Mouse (Mus musculus) c-Kit-positive CD71-negative TER-119-negative erythroid progenitor cells, embryonic 14.5 days (primary cell): Measurements from ENCODE around the gene Scnn1a.
"Not testable (repeated sequence)": the region's sequence is repeated elsewhere in the genome, so short reads cannot be mapped to it uniquely, and the experiment has no call there.

Experiments
- DNase-seq: peaks from one replicate; pipeline ENCODE4 v3.0.0-alpha.2; 2013; ENCODE audit warnings: low read depth

Gene Scnn1a

DNA sequence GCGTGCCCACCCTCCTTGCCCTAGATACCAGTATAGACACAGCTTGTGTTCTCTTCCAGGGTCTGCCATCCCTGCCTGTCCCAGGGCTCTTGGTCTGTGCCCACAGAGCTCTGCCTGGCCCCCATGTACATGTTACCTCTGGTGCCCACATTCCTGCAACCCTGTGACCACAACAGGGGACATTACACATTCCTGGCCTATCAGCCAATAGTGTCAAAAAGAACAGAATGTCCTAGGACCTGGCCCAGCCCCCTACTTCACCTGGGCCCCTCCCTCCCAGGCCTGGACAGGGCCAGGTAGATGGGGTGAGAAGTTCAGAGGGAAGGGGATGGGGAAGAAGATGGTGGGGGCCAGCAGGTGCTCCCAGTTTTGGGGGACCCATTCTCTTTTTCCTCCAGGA, at the start of gene Scnn1a:
Gene Scnn1a (plus strand): TSS at position 337 of the 400 bp plus-strand sequence.
- no peak for DNase-seq

DNA sequence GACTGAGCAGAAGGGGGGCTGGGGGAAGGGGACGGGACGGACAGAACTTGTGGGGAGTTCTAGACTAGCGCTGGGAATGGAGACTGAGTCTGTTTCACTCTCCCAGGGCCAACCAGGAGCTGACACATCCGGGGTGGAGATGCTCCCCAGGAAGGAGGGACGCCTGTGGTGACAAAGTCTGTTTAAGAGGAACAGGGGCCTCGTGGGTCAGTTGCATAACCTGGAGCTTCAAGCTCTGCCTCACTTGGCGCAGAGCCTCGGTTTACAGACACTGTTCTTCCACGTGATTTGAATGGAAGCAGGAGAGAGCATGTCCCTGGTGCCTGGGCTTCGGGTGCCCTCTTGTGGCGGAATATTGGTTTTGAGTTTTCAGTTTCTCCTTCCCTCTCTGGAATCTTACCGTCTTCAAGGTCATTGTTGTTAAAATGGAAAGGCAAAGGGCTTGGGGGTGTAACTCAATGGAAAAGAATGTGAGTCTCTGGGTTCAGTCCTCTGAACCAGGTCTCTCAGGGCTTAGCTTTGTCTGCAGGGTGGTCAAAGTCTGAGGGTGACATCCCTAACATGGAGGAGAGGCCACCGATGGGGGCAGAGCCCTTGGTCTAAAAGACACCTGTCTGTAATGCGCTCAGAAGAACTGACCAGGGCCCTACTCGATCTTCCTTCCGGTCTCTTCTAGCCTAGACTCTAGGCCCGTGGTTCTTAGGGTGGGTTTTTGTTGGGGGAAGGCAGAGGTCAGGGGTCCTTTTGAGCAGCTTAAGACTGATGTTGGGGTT, 48.8 kb upstream of the Scnn1a start:
- peak; percentile 89 for DNase-seq

DNA sequence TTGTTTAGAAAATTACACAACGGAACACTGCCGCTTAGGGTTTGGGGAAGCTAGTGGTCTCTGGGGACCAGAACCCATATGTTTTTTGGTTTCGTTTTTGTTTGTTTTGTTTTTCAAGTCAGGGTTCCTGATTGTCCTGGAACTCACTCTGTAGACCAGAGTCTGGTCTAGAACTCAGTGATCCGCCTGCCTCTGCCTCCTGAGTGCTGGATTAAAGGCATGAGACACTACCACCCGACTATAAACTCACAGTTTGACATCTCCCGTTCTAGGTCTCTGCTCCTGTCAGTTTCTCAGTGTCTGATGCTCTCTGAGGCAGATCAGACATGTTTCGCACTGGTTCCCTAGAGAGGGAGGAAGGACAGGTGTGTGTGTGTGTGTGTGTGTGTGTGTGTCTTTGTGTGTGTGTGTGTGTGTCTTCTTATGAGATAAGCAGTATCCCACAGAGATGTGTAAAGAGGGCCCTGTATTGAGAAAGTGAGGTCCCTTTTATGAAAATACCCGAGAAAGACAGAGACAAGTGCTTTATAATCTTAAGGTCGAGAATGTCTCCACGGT, 48.2 kb upstream of the Scnn1a start:
- no peak for DNase-seq

DNA sequence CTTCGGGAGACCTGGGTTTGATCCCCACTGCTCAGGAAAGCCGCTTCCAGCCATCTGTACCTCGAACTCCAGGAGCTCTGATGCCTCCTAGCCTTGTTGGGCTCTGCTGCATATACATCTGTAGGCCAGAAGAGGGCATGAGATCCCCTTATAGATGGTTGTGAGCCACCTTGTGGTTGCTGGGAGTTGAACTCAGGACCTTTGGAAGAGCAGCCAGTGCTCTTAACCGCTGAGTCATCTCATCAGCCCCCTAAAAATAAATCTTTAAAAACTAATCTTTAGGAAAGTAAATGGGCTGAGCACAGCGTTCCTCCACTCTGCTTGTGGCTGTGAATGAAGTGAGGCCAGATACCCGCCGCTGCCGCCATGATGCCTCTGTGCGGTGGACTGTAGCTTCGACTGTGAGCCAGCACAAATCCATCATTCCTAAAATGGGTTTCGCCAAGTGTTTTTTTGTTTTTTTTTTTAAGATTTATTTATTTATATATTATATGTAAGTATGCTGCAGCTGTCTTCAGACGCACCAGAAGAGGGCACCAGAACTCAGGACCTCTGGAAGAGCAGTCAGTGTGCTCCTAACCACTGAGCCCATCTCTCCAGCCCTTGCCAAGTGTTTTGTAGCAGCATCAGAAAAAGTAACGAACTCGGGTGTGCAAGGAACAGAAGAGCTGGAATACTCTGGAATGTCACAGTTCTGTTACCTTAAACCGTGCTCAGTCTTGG, 45.5 kb upstream of the Scnn1a start:
- DNase-seq, result peak; percentile 26

GRCm38 (mm10) chr6:125279729-125280128, 40.7 kb upstream of the Scnn1a start:
- no peak for DNase-seq

DNA sequence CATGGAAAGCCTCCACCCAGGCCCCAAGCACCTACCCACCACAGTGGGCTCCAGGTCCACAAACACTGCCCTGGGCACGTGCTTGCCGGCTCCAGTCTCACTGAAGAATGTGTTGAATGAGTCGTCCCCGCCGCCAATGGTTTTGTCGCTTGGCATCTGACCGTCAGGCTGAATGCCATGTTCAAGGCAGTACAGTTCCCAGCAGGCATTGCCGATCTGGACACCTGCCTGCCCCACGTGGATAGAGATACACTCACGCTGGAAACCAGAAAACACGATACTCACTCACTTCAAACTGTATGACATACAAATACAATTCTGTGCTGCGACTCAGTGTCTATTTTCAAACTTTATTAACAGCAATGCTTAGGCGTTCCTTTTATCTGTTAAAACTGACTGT, 37.7 kb upstream of the Scnn1a start:
- not testable (repeated sequence) for DNase-seq

- no peak for DNase-seq
Observed at GRCm38 (mm10) chr6:125284250-125284649, 36.2 kb upstream of the Scnn1a start.

DNA sequence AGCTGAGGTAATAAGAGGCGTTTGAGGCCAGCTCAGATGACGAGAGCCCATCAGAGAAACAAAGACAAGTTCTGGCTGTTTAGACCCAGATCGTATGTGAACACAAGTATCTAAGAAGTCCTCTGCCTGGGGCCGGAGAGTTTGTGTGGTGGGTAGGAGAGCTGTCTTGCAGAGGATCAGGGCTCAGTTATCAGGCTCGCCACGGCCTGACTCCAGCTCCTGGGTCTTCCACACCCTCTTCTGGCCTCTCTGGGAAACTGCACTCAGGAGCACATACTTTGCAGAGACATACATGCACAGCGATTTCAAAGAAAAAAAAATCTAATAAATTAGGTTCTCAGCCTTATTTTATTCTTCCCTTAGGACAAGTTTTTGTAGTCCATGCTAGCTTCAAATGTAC, 35.7 kb upstream of the Scnn1a start:
- DNase-seq, result no peak

- DNase-seq, result no peak
Observed at GRCm38 (mm10) chr6:125285890-125286289, 34.6 kb upstream of the Scnn1a start, which contains the start of gene Tuba3a. Gene Tuba3a (minus strand): TSS chr6:125286042.

DNA sequence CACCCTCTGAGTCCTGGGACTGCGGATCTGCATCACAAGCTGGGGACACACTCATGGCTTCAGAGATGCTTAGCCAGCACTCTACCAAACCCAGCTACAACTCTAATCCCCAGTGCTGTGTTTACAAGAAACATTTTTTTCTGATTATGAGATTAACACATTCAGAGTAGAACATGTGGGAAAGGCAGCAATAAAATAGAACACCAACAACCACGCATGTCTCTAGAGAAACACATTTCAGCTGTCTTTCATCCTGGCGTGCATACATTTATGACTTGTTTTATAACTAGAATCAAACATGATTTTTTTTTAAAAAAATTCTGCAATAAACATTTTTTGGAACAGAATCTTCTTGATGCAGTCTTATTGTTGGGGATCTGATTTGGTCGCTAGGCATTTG, 33.5 kb upstream of the Scnn1a start:
- DNase-seq, result no peak

- no peak for DNase-seq
Observed at GRCm38 (mm10) chr6:125288730-125289129, 31.7 kb upstream of the Scnn1a start.

- no peak for DNase-seq
Observed at GRCm38 (mm10) chr6:125291329-125291728, 29.1 kb upstream of the Scnn1a start.

DNA sequence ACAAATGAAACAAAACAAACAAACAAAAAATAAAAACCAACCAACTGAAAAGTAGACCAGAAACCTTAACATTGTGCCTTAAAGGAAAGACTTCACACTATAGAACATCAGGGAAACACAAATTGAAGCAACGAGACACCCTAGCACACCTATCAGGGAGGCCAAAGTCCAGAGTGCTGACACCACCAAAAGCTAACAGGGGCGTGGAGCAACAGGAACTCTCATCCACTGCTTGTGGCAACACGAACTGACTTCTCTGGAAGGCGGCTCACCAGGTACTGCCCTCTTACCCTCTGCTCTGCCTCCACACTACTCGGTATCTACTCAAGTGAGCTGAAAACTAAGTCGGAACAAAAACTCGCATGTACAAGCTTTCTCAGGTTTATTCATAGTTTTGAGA, 28.2 kb upstream of the Scnn1a start:
- DNase-seq, result no peak

- no peak for DNase-seq
Observed at GRCm38 (mm10) chr6:125294049-125294448, 26.4 kb upstream of the Scnn1a start.

DNA sequence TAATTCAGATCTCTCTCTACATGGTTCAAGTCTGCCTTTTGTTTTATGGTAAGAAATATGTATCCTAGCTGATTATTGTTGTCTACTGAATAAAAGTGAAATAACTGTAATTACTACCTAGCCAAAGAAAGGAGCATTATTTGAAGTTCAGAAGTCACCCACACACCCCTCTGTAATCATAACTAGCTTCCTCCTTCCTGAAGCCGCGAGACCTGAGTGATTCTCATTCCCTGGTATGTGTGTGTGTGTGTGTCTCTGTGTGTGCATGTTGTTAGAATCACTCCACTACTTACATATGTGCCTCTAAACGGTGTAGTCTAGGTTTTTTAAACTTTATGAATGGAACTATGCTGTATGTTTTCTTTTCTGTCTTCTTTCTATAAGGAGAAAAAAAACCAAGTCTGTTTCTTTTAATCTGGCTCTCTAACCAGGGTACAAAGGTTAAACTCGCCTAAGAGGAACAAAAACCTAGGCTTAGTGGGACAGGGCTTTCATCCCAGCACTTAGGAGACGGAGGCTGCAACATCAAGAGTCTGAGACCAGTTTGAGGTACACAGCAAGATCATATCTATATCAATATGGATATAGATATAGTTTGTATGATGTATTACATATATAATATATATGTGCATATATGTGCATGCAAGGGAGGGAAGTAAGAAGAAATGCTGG, 23.2 kb upstream of the Scnn1a start:
- DNase-seq, result no peak

GRCm38 (mm10) chr6:125300982-125301381, 19.5 kb upstream of the Scnn1a start:
- DNase-seq, result no peak

GRCm38 (mm10) chr6:125302231-125302982, 18.1 kb upstream of the Scnn1a start:
- DNase-seq, result no peak

- no peak for DNase-seq
Observed at GRCm38 (mm10) chr6:125303242-125303641, 17.2 kb upstream of the Scnn1a start.

GRCm38 (mm10) chr6:125304408-125304807, 16.1 kb upstream of the Scnn1a start:
- DNase-seq, result not testable (repeated sequence)

GRCm38 (mm10) chr6:125305465-125305864, 15.0 kb upstream of the Scnn1a start:
- DNase-seq, result no peak

- no peak for DNase-seq
Observed at GRCm38 (mm10) chr6:125307091-125307490, 13.4 kb upstream of the Scnn1a start.

- no peak for DNase-seq
Observed at GRCm38 (mm10) chr6:125308921-125309320, 11.5 kb upstream of the Scnn1a start.
